Mouse (Mus musculus) ES-Bruce4 (cell line): Measurements from ENCODE around the gene Anapc15-ps.

Experiments used
- CTCF ChIP-seq: IDR thresholded peaks from one replicate; pipeline ENCODE4 v1.8.1; 2011; ENCODE audit warnings: low read depth, low read length
- EP300 ChIP-seq: IDR thresholded peaks from 2 replicates; pipeline ENCODE4 v1.6.1; 2011; ENCODE audit warnings: low read depth, low read length; ENCODE audit not compliant: insufficient read depth
- POLR2A ChIP-seq: IDR thresholded peaks from one replicate; pipeline ENCODE4 v1.8.1; 2011; ENCODE audit warnings: low read length; ENCODE audit not compliant: insufficient read depth

DNA sequence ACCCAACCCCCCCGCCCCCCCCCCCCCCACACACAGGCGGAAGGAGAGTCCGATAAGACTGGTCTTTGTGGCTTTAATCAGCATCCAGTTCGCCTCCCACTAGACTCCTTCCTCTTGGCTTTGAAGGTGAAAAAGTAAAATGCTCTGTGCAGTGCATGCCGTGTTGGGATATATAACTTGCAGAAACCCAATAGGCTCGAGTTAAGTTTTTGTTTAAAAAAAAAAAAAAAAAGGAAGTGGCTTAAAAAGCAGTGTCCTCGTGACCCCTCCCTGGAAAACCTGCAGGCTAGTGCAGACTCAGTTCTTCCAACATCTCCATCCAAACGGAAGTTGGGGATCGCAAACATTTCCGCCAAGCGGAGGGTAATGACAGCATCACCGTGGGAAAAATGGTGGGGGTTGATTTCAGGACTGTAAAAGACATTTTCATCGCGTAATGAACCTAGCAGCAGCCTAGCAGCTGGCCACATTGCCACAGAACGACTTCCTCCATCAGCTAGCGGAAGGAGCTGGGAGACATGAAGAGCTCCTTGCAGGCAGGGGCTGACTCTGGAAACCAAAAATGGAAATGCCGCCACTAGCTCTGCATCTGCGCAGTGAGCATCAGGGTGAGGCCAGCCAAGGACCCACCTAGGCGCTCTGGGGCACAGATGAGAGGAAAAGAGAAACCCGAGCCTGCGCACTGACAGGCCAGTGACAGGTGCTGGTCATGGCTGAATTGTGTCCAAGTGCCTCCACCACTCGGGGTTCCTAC, 4.3 kb upstream of the Anapc15-ps start:
- TF ChIP-seq CTCF (no peak), POLR2A (no peak), EP300 (no peak)
